Mouse (Mus musculus) megakaryocyte, embryonic 14.5 days (primary cell): ENCODE results near the gene Ddx59.

Experiments
- FLI1 ChIP-seq: IDR thresholded peaks from 2 replicates; pipeline ENCODE4 v1.6.1; 2012; ENCODE audit warnings: low read length, inconsistent platforms, mixed read lengths
- GATA1 ChIP-seq: IDR thresholded peaks from 3 replicates; pipeline ENCODE4 v1.6.1; 2012; ENCODE audit warnings: mixed read lengths, low read length, inconsistent platforms, borderline replicate concordance

- no peak for TF ChIP-seq FLI1
- no peak for TF ChIP-seq GATA1
These were observed 34.5 kb upstream of the Ddx59 start for GRCm38 (mm10) chr1:136380606-136381005.
